Mouse (Mus musculus) stomach, embryonic 16.5 days (tissue): Measurements from ENCODE around the gene Kcnj9. TPM values are rescaled to one million over a fixed set of nuclear protein-coding genes. Genes with fewer than 3 reads are reported as not detected.

Experiments
- ATAC-seq: fragments of 200-750 bp; cut with Nextera tagmentation; 2 replicates; pipeline ENCODE4 v1.8.0; 2017; ENCODE audit warnings: moderate number of reproducible peaks, moderate TSS enrichment; ENCODE audit not compliant: insufficient read depth, low FRiP score
- H3K27ac ChIP-seq: fragments of 300-500 bp; sonication (generic); 2 replicates; pipeline ENCODE4 v1.5.1; 2014; ENCODE audit warnings: low read length
- H3K27me3 ChIP-seq: fragments of 300-500 bp; sonication (generic); 2 replicates; pipeline ENCODE4 v1.6.1; 2014; ENCODE audit warnings: low read length, control low read depth, mixed read lengths; ENCODE audit not compliant: control insufficient read depth, insufficient read depth
- H3K36me3 ChIP-seq: fragments of 300-500 bp; sonication (generic); 2 replicates; pipeline ENCODE4 v1.6.1; 2014; ENCODE audit warnings: low read length; ENCODE audit not compliant: control insufficient read depth, insufficient read depth
- H3K4me1 ChIP-seq: fragments of 300-500 bp; sonication (generic); 2 replicates; pipeline ENCODE4 v1.6.1; 2014; ENCODE audit warnings: low read length, control low read depth, mixed read lengths; ENCODE audit not compliant: control insufficient read depth, insufficient read depth
- H3K4me2 ChIP-seq: fragments of 300-500 bp; sonication (generic); 2 replicates; pipeline ENCODE4 v1.6.1; 2014; ENCODE audit warnings: low read depth, low read length, mixed read lengths
- H3K4me3 ChIP-seq: fragments of 300-500 bp; sonication (generic); replicated peaks from 2 replicates; pipeline ENCODE4 v1.5.1; 2014; ENCODE audit warnings: mild to moderate bottlenecking, low read length
- H3K9ac ChIP-seq: fragments of 300-500 bp; sonication (generic); 2 replicates; pipeline ENCODE4 v1.6.1; 2014; ENCODE audit warnings: low read length
- H3K9me3 ChIP-seq: fragments of 300-500 bp; sonication (generic); replicated peaks from 2 replicates; pipeline ENCODE4 v1.6.1; 2016; ENCODE audit warnings: low read length, control low read depth; ENCODE audit not compliant: control insufficient read depth
- WGBS: fragments of 180-500 bp; shearing (Covaris S2); extraction: QIAGEN DNeasy Blood & Tissue Kit; methylation state at CpG from one replicate; pipeline ENCODE4 v1.1.7; 2014; 5-methylcytosine and 5-hydroxymethylcytosine counted together
- polyA plus RNA-seq: library from polyadenylated mRNA; unstranded; fragments of >200 nt; fragmentation: Nextera tagmentation; extraction: Ambion mirVana; gene quantifications from 2 replicates; pipeline ENCODE4 v1.2.1, GENCODE M21; 2015

Gene Kcnj9
- polyA plus RNA-seq, 1 experiment from 2014 or later = not detected

GRCm38 (mm10) chr1:172319346-172319745, 9.8 kb downstream of the Kcnj9 start:
- H3K4me3 ChIP-seq = no peak overlapping the region
- peaks cover 9% of the 10 kb centered on the region; the same call in 1 of the 2 replicates for H3K4me1 ChIP-seq
- no peak overlapping the region for H3K27ac ChIP-seq
- H3K4me2 ChIP-seq = no peak overlapping the region
- H3K9me3 ChIP-seq = no peaks in the 10 kb centered on the region
- 0 out of 2 replicates have a peak, but pooled peaks cover 2% of the 10 kb centered on the region for H3K36me3 ChIP-seq
- H3K9ac ChIP-seq = no peak overlapping the region
- 76% methylated on average over 7 of the region's 7 CpGs for WGBS
- H3K27me3 ChIP-seq = no peaks in the 10 kb centered on the region
- ATAC-seq = no peak

GRCm38 (mm10) chr1:172318424-172319035, 10.6 kb downstream of the Kcnj9 start:
- H3K36me3 ChIP-seq = 0 out of 2 replicates have a peak, but pooled peaks cover 2% of the 10 kb centered on the region
- 88% methylated on average over 19 of the region's 19 CpGs for WGBS
- no peak overlapping the region for H3K9ac ChIP-seq
- no peaks in the 10 kb centered on the region for H3K9me3 ChIP-seq
- H3K27me3 ChIP-seq = no peaks in the 10 kb centered on the region
- H3K4me1 ChIP-seq = peaks cover 12% of the 10 kb centered on the region; the same call in 1 of the 2 replicates
- H3K4me2 ChIP-seq = no peak overlapping the region
- no peak overlapping the region for H3K27ac ChIP-seq
- ATAC-seq = no peak
- H3K4me3 ChIP-seq = no peak overlapping the region

GRCm38 (mm10) chr1:172317946-172318345, 11.2 kb downstream of the Kcnj9 start:
- Histone ChIP-seq H3K4me1 (peaks cover 17% of the 10 kb centered on the region), H3K4me3 (no peak overlapping the region), H3K36me3 (0 out of 2 replicates have a peak, but pooled peaks cover 2% of the 10 kb centered on the region), H3K27ac (no peak overlapping the region), H3K9ac (no peak overlapping the region), H3K9me3 (no peaks in the 10 kb centered on the region), H3K27me3 (no peaks in the 10 kb centered on the region), H3K4me2 (no peak overlapping the region)
- 74% methylated on average over 15 of the region's 15 CpGs for WGBS
- ATAC-seq = no peak

- WGBS = 62% methylated on average over 18 of the region's 18 CpGs
- Histone ChIP-seq H3K4me2 (no peak overlapping the region), H3K9ac (no peak overlapping the region), H3K4me1 (peaks cover 21% of the 10 kb centered on the region), H3K27ac (no peak overlapping the region), H3K9me3 (no peaks in the 10 kb centered on the region), H3K36me3 (0 out of 2 replicates have a peak, but pooled peaks cover 2% of the 10 kb centered on the region), H3K27me3 (no peaks in the 10 kb centered on the region), H3K4me3 (no peak overlapping the region)
- ATAC-seq = no peak
Measured at GRCm38 (mm10) chr1:172317431-172317830, 11.7 kb downstream of the Kcnj9 start.

GRCm38 (mm10) chr1:172314911-172315310, 14.2 kb downstream of the Kcnj9 start:
- ATAC-seq = no peak
- no peaks in the 10 kb centered on the region for H3K9me3 ChIP-seq
- peaks cover 23% of the 10 kb centered on the region for H3K4me1 ChIP-seq
- H3K27me3 ChIP-seq = no peaks in the 10 kb centered on the region
- WGBS = 91% methylated on average over 3 of the region's 3 CpGs
- H3K4me2 ChIP-seq = no peak overlapping the region
- 0 out of 2 replicates have a peak, but pooled peaks cover 2% of the 10 kb centered on the region for H3K36me3 ChIP-seq
- H3K9ac ChIP-seq = no peak overlapping the region
- H3K4me3 ChIP-seq = no peak overlapping the region
- H3K27ac ChIP-seq = no peak overlapping the region

GRCm38 (mm10) chr1:172313613-172314411, 15.3 kb downstream of the Kcnj9 start:
- no peak for ATAC-seq
- Histone ChIP-seq H3K36me3 (no peaks in the 10 kb centered on the region), H3K4me1 (peaks cover 29% of the 10 kb centered on the region), H3K27ac (no peak overlapping the region), H3K4me2 (peak overlapping the region; percentile 94; the same call in 1 of the 2 replicates), H3K9ac (no peak overlapping the region; the same call in 1 of the 2 replicates), H3K4me3 (no peak overlapping the region), H3K9me3 (no peaks in the 10 kb centered on the region), H3K27me3 (no peaks in the 10 kb centered on the region)
- 79% methylated on average over 10 of the region's 10 CpGs for WGBS

GRCm38 (mm10) chr1:172312768-172313561, 16.2 kb downstream of the Kcnj9 start:
- H3K9me3 ChIP-seq = no peaks in the 10 kb centered on the region
- H3K4me1 ChIP-seq = peaks cover 29% of the 10 kb centered on the region
- H3K4me2 ChIP-seq = peak overlapping the region; percentile 94
- 14% methylated on average over 16 of the region's 16 CpGs for WGBS
- no peak for ATAC-seq
- H3K4me3 ChIP-seq = peak overlapping the region; percentile 71
- H3K36me3 ChIP-seq = no peaks in the 10 kb centered on the region
- H3K9ac ChIP-seq = peak overlapping the region; percentile 81
- no peaks in the 10 kb centered on the region for H3K27me3 ChIP-seq
- no peak overlapping the region for H3K27ac ChIP-seq

- ATAC-seq = peak; percentile 83
- Histone ChIP-seq H3K4me3 (peak overlapping the region; percentile 71), H3K9me3 (no peaks in the 10 kb centered on the region), H3K36me3 (no peaks in the 10 kb centered on the region), H3K9ac (peak overlapping the region; percentile 81), H3K4me1 (peaks cover 26% of the 10 kb centered on the region), H3K27me3 (no peaks in the 10 kb centered on the region), H3K4me2 (peak overlapping the region; percentile 94), H3K27ac (peak overlapping the region; percentile 98)
- under 1% methylated on average over 49 of the region's 55 CpGs for WGBS
Measured at GRCm38 (mm10) chr1:172311921-172312767, 17.0 kb downstream of the Kcnj9 start.
